Mouse (Mus musculus) hindbrain, postnatal 0 days (tissue): Measurements from ENCODE around the gene Majin. TPM values are rescaled to one million over a fixed set of nuclear protein-coding genes. Genes with fewer than 3 reads are reported as not detected.

Source experiments
- ATAC-seq: fragments of 200-750 bp; cut with Nextera tagmentation; 2 replicates; pipeline ENCODE4 v1.8.0; 2017; ENCODE audit warnings: mild to moderate bottlenecking, moderate TSS enrichment, moderate library complexity
- DNase-seq: peaks from one replicate; pipeline ENCODE4 v3.0.0-alpha.2; 2015; ENCODE audit warnings: low spot score
- H3K27ac ChIP-seq: fragments of 300-500 bp; sonication (generic); 2 replicates; pipeline ENCODE4 v1.5.1; 2014; ENCODE audit warnings: mild to moderate bottlenecking
- H3K27me3 ChIP-seq: fragments of 300-500 bp; sonication (generic); 2 replicates; pipeline ENCODE4 v1.6.1; 2014; ENCODE audit warnings: low read length, mixed read lengths; ENCODE audit not compliant: insufficient read depth
- H3K36me3 ChIP-seq: fragments of 300-500 bp; sonication (generic); 2 replicates; pipeline ENCODE4 v1.6.1; 2014; ENCODE audit warnings: low read length, mixed read lengths; ENCODE audit not compliant: insufficient read depth
- H3K4me1 ChIP-seq: fragments of 300-500 bp; sonication (generic); 2 replicates; pipeline ENCODE4 v1.6.1; 2014; ENCODE audit warnings: antibody characterized with exemption, low read length, mixed read lengths; ENCODE audit not compliant: insufficient read depth
- H3K4me2 ChIP-seq: fragments of 300-500 bp; sonication (generic); 2 replicates; pipeline ENCODE4 v1.6.1; 2014; ENCODE audit warnings: low read depth, mild to moderate bottlenecking, low read length, moderate library complexity, mixed read lengths
- H3K4me3 ChIP-seq: fragments of 300-500 bp; sonication (generic); 2 replicates; pipeline ENCODE4 v1.5.1; 2014; ENCODE audit warnings: low read length
- H3K9ac ChIP-seq: fragments of 300-500 bp; sonication (generic); replicated peaks from 2 replicates; pipeline ENCODE4 v1.6.1; 2014; ENCODE audit warnings: mild to moderate bottlenecking, low read length, moderate library complexity, mixed read lengths
- H3K9me3 ChIP-seq: fragments of 300-500 bp; sonication (generic); 2 replicates; pipeline ENCODE4 v1.6.1; 2016; ENCODE audit warnings: low read length, mixed read lengths
- CTCF ChIP-seq: IDR thresholded peaks from 2 replicates; pipeline ENCODE4 v1.5.1; 2016; ENCODE audit warnings: antibody characterized with exemption, control low read depth, low read depth
- WGBS: fragments of 180-500 bp; shearing (Covaris S2); extraction: QIAGEN DNeasy Blood & Tissue Kit; methylation state at CpG from one replicate; pipeline ENCODE4 v1.1.7; 2014; 5-methylcytosine and 5-hydroxymethylcytosine counted together
- polyA plus RNA-seq: library from polyadenylated mRNA; unstranded; fragments of >200 nt; fragmentation: Nextera tagmentation; extraction: Ambion mirVana; gene quantifications from 2 replicates; pipeline ENCODE4 v1.2.1, GENCODE M21; 2015
- total RNA-seq: library from RNA; depleted of rRNA; stranded (reverse); fragments of >200 nt; gene quantifications from 2 replicates; pipeline ENCODE4 v1.2.3, GENCODE M21; 2014

Gene Majin
- total and polyA plus RNA-seq, 2 experiments from 2014 or later: not detected

DNA sequence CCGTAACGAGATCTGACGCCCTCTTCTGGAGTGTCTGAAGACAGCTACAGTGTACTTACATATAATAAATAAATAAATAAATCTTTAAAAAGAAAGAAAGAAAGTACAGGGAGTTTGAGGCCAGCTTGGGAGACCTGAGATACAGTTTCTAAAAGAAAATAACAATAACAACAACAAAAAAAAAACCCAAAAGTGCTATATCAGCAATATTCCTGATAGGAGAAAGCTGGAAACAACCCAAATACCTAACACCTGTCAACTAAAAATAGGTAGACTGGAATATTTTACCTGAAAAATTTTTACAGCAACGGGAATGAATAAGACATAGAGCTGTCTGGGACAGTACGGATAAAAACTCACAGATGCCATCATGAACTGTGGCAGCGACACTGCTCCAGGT is 5.4 kb upstream of the Majin start:
- no peak for TF ChIP-seq CTCF
- DNase-seq: no peak
- Histone ChIP-seq H3K36me3 (no peaks in the 10 kb centered on the region), H3K27ac (no peak overlapping the region), H3K4me1 (no peaks in the 10 kb centered on the region), H3K4me2 (no peak overlapping the region), H3K27me3 (no peaks in the 10 kb centered on the region), H3K9ac (no peak overlapping the region), H3K4me3 (no peak overlapping the region), H3K9me3 (no peaks in the 10 kb centered on the region)
- no peak for ATAC-seq
- 76% methylated on average over 6 of the region's 6 CpGs for WGBS

DNA sequence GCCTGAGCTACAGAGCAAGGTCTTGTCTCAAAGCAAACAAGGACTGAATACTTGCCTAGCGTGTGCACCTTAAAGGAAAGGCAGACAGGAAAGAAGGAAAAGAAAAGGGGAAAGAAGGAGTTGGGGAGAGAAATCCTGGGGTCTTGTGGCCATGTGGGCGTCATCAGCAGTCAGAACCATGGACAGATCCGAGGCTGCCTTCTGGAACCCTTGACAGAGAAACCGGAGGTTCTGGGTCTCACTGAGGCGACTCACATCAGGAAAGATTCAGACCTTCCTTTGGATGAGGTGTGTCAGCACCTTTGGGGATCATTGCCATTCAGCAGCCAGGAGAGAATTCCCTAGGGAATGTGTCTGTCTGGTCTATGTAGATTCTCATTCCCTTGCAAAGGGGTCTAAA is 2.6 kb upstream of the Majin start:
- no peak overlapping the region for H3K9ac ChIP-seq
- no peak overlapping the region for H3K4me2 ChIP-seq
- no peak for TF ChIP-seq CTCF
- H3K4me1 ChIP-seq: no peaks in the 10 kb centered on the region
- ATAC-seq: no peak
- no peak overlapping the region for H3K27ac ChIP-seq
- no peaks in the 10 kb centered on the region for H3K27me3 ChIP-seq
- no peak for DNase-seq
- 33% methylated on average over 5 of the region's 5 CpGs for WGBS
- H3K4me3 ChIP-seq: no peak overlapping the region
- H3K36me3 ChIP-seq: no peaks in the 10 kb centered on the region
- no peaks in the 10 kb centered on the region for H3K9me3 ChIP-seq

DNA sequence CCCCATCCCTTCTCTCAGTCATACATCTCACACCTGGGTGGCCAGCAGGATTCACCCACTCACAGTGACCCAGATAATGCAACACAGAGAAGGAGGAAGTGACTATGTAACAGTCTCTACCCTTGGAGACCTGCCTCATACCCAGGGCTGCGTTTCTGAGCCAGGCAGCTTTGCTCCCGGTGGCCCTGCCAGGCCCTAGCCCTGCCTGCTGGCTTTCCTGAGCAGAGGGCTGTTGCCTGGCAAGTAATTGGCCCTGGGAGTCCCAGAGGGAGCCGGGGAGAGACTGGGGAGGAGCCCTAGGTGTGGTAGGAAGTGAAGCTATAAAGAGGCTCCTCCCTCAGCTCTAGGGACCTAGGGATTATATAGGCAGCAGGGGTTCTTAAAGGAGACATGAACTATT is 1.7 kb upstream of the Majin start:
- Histone ChIP-seq H3K27ac (no peak overlapping the region), H3K4me2 (no peak overlapping the region), H3K9me3 (no peaks in the 10 kb centered on the region), H3K36me3 (no peaks in the 10 kb centered on the region), H3K4me3 (no peak overlapping the region), H3K27me3 (no peaks in the 10 kb centered on the region), H3K9ac (no peak overlapping the region), H3K4me1 (no peaks in the 10 kb centered on the region)
- DNase-seq (no peak), ATAC-seq (no peak)
- no peak for TF ChIP-seq CTCF
- WGBS: 28% methylated on average over 3 of the region's 3 CpGs

DNA sequence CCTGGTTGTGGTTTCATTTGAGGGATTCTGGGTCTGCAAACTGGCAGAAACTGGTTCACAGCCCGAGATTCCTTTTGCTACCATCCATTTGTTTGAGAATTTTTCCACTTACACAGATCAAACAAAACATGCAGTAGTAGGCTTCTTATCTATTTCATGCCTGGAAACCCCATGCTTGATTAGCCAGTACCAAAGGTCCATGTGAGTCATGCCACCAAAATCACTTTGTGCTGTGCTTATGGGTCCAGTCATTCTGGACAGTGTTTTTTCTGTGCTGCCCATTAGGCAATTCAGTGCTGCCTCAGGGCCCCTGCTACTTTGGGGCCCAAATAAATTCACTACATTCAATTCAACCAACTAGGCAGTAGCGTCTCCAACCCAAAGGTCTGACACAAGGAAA is 20.1 kb downstream of the Majin start:
- H3K4me2 ChIP-seq: no peak overlapping the region
- no peaks in the 10 kb centered on the region for H3K4me1 ChIP-seq
- no peak overlapping the region for H3K4me3 ChIP-seq
- no peaks in the 10 kb centered on the region for H3K9me3 ChIP-seq
- ATAC-seq (no peak), DNase-seq (no peak)
- WGBS: 79% methylated on average over 2 of the region's 2 CpGs
- H3K27ac ChIP-seq: no peak overlapping the region
- no peaks in the 10 kb centered on the region for H3K27me3 ChIP-seq
- H3K36me3 ChIP-seq: no peaks in the 10 kb centered on the region
- no peak for TF ChIP-seq CTCF
- no peak overlapping the region for H3K9ac ChIP-seq

DNA sequence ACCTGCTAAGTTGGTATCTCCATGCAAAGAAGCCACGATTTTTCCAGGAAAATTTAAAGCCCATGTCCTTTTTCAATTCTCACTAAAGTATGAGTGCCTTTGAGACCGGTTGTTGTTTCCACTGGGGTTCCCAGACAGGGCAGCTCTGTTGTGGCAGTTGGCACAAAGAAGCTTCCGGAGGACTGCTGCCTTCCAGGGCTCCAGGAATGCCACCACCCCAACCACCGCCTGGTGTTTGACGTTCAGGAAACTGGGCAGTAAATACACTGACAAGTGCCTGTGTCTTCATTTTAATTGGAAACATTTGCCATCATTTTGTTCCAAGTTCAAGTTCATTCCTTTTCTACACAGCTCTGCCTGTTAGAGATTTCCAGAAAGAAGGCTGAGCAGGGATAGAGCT is 22.5 kb downstream of the Majin start:
- Histone ChIP-seq H3K36me3 (no peaks in the 10 kb centered on the region), H3K4me2 (no peak overlapping the region), H3K4me3 (no peak overlapping the region), H3K27me3 (no peaks in the 10 kb centered on the region), H3K27ac (no peak overlapping the region), H3K9me3 (no peaks in the 10 kb centered on the region), H3K4me1 (no peaks in the 10 kb centered on the region), H3K9ac (no peak overlapping the region)
- no peak for DNase-seq
- ATAC-seq: no peak
- WGBS: 70% methylated on average over 5 of the region's 5 CpGs
- TF ChIP-seq CTCF: no peak

DNA sequence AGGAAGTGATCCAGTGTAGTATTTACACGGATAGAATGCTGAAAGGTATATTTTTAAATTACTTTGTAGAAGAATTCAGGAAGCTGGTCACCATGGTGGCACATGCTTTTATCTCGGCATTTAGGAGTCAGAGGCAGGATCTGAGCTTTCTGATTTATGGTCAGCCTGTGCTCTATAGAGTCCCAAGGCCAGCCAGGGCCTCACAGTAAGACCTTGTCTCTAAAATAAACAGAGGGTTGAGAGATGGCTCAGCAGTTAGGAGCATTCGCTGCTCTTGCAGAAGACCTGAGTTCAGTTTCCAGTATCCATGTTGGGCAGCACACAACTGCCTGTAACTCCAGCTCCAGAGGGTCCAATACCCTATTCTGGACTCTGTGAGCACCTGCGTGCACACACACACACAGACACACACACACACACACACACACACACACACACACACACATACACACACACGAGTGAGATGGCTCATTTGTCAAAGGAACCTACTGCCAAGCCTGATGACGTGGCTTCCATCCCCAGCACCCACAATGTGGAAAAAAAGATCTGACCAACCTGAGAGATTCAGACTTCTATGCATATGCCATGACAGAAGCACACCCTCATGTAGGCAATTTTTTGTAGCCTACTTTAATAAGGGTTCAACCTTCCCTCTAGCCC is 32.0 kb downstream of the Majin start:
- no peak for TF ChIP-seq CTCF
- no peaks in the 10 kb centered on the region for H3K36me3 ChIP-seq
- no peak overlapping the region for H3K27ac ChIP-seq
- no peak for ATAC-seq
- no peak overlapping the region for H3K9ac ChIP-seq
- no peak for DNase-seq
- H3K4me1 ChIP-seq: no peaks in the 10 kb centered on the region
- no peak overlapping the region for H3K4me2 ChIP-seq
- H3K4me3 ChIP-seq: no peak overlapping the region
- WGBS: 83% methylated on average over 6 of the region's 6 CpGs
- no peaks in the 10 kb centered on the region for H3K9me3 ChIP-seq
- H3K27me3 ChIP-seq: no peaks in the 10 kb centered on the region

DNA sequence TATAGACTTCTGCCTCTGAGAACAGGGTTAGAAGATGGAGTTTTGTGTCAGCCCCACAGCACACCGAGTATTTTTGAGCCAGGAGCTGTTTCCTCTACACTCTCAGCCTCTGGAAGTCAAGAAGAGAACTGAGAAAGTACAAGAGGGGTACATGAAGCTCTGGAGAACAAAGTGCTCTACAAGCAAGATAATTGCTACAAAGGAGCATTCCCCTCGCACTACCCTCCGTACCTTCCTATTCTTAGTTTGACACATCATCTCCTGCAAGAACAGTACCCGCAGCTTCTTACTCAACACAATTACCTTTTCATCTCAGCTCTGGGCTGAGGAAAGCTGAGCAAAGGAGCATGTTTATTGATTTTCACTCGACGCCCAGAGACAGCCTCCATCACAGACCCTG is 34.4 kb downstream of the Majin start:
- Histone ChIP-seq H3K4me2 (no peak overlapping the region), H3K9me3 (no peaks in the 10 kb centered on the region), H3K27ac (no peak overlapping the region), H3K4me3 (no peak overlapping the region), H3K36me3 (no peaks in the 10 kb centered on the region), H3K9ac (no peak overlapping the region; the same call in 1 of the 2 replicates), H3K4me1 (no peaks in the 10 kb centered on the region), H3K27me3 (no peaks in the 10 kb centered on the region)
- ATAC-seq (no peak), DNase-seq (no peak)
- TF ChIP-seq CTCF: no peak
- WGBS: 74% methylated on average over 6 of the region's 6 CpGs
